Mouse (Mus musculus): ENCODE data around the gene 1110008P14Rik. TPM values are rescaled to one million over a fixed set of nuclear protein-coding genes. Genes with fewer than 3 reads are reported as not detected.
A peak's percentile ranks its signal among the peaks of the same experiment; 100 is the strongest.
"Not testable (repeated sequence)": the region's sequence is repeated elsewhere in the genome, so short reads cannot be mapped to it uniquely, and the experiment has no call there.

1110008P14Rik gene
- total RNA-seq, 2 experiments from 2014 or later: 181 to 189 TPM

- DNase-seq (ENCODE audit: low spot score in 2 of 2): no peak
These were observed 7.5 kb downstream of the 1110008P14Rik start for GRCm38 (mm10) chr2:32374191-32374590.

DNA sequence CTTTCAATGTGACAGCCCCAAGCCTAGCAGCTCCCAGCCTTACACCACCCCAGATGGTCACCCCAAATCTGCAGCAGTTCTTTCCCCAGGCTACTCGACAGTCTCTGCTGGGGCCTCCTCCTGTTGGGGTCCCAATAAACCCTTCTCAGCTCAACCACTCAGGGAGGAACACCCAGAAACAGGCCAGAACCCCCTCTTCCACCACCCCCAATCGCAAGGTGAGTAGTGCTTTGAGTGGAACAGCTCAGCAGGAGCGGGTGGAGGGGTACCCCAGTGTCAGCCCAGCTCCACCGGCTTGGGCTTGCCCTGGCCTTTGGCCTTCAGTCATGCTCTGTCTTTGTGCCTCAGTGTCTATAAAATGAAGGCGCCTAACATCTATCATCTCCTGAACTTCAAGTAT lies 14.4 kb downstream of the 1110008P14Rik start:
- DNase-seq (ENCODE audit: low spot score in 2 of 2): no peak

DNA sequence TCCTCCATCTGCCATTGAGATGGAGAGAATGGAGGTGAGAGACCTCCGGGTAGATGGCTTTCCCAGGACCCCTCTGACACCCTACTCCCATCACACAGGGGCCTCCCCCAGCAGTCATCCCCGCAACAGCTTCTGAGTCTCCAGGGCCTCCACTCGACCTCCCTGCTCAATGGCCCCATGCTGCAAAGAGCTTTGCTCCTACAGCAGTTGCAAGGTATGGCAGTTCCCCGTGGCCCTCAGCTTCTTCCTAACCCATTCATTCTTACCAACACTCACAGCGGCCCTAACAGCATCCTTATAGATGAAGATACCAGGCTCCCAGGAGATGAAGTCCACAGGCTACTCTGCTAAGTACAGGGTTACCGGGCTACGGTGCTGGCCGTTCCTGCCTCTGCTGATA lies 17.6 kb downstream of the 1110008P14Rik start:
- no peak for DNase-seq (ENCODE audit: low spot score in 2 of 2)

- no peak for DNase-seq (ENCODE audit: low spot score in 2 of 2)
These were observed 18.2 kb downstream of the 1110008P14Rik start for GRCm38 (mm10) chr2:32363376-32364106.

DNA sequence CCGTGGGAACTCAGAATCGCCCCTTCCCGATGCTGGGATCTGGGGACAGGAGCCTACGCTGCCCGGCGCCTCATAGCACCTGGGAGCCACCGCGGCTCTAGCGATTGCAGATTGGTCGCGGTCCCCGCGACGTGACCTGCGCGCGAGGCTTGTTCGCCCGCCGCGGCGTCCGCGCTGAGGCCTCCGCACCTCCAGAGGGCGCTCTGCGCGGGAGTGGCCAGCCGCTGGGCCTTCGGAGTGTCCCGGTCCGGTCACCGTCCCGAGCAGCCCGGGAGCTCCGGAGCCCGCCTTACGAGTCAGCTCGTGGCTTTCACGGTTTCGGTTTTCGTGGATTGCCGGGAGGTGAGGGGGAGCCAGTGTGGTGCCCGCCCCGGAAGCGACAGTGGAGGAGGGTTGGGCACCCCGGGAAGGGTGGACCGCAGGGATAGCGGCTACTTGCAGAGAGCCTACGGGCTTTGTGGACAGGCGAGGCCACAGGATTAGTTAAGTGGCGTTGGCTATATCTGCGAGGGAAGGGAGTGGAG lies 18.9 kb downstream of the 1110008P14Rik start:
- peak; percentile 90 for DNase-seq (ENCODE audit: low spot score in 2 of 2)

DNA sequence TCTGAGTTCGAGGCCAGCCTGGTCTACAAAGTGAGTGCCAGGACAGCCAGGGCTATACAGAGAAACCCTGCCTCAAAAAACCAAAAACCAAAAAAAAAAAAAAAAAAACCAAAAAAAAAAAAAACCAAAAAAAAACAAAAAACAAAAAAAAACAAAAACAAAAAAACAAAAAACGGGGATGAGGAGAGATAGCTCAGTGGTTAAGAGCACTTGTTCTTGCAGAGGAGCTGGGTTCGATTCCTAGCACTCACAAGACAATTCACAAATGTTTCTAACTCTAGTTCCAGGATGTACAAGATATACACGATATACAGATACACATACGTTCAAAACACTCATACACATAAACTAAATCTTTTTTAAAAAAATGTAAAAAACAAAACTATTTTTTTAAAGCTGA lies 19.5 kb downstream of the 1110008P14Rik start:
- DNase-seq (ENCODE audit: low spot score in 2 of 2): not testable (repeated sequence)

DNA sequence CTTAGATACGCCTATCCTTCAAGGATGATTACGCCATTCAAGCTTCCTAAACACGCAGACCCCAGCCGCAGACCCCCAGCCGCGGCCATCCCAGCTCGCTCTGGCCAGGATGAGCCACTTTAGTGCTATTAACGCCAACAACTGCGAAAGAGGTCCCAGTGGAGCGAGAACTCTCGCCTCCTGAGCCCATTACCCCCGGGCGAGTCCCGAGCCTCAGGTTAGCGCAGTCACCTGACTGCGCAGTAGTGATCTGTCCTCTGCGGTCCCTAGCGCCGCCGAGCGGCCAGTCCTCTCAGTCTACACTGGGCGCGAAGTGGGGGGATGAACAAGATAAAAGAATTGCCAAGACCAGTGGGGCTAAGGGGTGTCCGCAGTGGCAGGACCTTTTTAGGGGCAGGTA lies 20.3 kb downstream of the 1110008P14Rik start:
- peak in 1 of 2 experiments; percentile 58 for DNase-seq (ENCODE audit: low spot score in 2 of 2)

- DNase-seq (ENCODE audit: low spot score in 2 of 2): peak; percentile 68 to 84
These were observed 21.0 kb downstream of the 1110008P14Rik start for GRCm38 (mm10) chr2:32360741-32361140.

DNA sequence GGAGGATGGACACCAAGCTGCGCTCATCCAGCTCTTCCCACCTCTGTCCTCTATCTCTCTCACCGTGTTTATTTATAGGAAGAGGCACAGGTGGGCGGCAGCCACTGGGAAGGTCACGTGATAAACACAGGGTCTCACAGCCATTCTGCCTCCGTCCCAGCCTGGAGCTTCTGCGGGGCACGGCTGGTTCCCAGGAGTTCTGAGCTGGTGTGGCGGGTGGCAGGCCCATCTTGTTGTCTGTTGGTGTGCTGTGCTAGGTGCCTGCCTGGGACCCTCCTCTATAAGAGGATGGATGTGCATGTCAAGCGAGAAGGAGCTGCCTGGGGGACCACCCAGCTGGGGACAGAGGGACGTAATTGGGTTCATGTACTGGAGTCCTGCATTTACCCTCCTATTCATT lies 23.4 kb downstream of the 1110008P14Rik start:
- DNase-seq (ENCODE audit: low spot score in 2 of 2): no peak

DNA sequence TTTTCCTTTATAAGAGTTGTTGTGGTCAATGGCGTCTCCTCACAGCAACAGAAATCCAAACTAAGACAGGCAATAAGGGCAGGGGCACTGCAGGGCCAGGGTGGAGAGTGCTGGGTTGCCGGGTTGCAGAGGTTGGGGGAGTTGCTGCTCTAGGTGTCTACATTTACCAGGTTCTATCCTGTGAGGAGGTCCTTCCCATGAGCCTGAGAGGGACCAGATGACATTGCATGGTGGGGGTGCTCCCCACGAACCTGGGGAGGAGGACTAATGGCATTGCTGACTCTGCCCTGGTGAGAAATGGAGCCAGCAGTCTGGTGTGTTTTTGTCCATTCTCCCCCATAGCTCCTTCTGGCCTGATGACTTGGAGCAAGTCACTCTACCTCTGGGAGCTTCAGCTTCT lies 24.0 kb downstream of the 1110008P14Rik start:
- no peak for DNase-seq (ENCODE audit: low spot score in 2 of 2)

- no peak for DNase-seq (ENCODE audit: low spot score in 2 of 2)
These were observed 25.5 kb downstream of the 1110008P14Rik start for GRCm38 (mm10) chr2:32356216-32356615.

- no peak for DNase-seq (ENCODE audit: low spot score in 2 of 2)
These were observed 27.3 kb downstream of the 1110008P14Rik start for GRCm38 (mm10) chr2:32354336-32354895.

DNA sequence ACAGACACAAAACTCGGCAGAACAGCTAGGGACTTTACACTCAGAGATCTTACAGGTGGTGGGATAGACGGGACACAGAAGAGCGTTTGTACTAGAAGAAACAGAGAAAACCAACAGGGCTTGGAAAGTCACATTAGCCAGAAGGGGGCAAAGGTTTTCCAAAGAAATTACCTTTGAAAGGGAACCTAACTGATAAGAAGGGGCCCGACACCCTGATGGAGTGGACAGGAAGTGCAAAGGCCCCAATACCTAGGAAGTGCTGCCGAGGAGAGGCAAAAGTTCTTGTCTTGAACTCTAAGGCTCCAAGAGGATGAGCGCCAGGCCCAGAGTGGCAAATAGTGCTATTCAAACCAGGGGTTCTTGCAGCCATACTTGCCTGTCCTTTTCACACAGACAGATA lies 27.9 kb downstream of the 1110008P14Rik start:
- DNase-seq (ENCODE audit: low spot score in 2 of 2): no peak

GRCm38 (mm10) chr2:32353007-32353542 lies 28.7 kb downstream of the 1110008P14Rik start, which contains the start of gene Dnm1:
Gene Dnm1 (minus strand): TSS chr2:32353338.
- DNase-seq (ENCODE audit: low spot score in 2 of 2): peak; percentile 94 to 95

- DNase-seq (ENCODE audit: low spot score in 2 of 2): peak in 1 of 2 experiments; percentile 49
These were observed 29.4 kb downstream of the 1110008P14Rik start, which contains the start of gene Ciz1 for GRCm38 (mm10) chr2:32352151-32353006. Gene Ciz1 (plus strand): TSS chr2:32352327.

DNA sequence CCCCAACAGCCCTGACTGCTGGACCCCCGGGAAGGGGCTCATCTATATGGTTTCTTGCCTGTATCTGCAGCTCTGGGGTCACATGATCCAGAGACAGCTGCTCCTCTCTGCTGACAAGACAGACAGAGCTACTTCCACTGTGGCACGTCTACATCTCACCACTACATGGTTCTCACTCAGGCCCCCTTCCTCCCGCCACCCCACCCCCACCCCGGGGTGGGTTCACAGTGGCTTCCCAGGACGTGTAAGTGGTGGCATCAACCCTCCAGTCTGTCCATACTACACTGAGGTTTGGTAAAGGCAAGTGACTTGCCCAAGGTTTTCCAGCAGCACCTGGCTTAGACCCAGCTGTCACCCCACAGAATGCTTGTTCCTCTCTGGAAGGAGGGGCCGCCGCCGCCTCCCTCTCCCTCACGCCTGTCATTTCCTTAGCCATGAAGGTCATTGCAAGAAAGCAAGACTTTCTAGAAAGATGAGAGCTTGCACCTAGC lies 30.2 kb downstream of the 1110008P14Rik start:
- peak in 1 of 2 experiments; percentile 32 for DNase-seq (ENCODE audit: low spot score in 2 of 2)

DNA sequence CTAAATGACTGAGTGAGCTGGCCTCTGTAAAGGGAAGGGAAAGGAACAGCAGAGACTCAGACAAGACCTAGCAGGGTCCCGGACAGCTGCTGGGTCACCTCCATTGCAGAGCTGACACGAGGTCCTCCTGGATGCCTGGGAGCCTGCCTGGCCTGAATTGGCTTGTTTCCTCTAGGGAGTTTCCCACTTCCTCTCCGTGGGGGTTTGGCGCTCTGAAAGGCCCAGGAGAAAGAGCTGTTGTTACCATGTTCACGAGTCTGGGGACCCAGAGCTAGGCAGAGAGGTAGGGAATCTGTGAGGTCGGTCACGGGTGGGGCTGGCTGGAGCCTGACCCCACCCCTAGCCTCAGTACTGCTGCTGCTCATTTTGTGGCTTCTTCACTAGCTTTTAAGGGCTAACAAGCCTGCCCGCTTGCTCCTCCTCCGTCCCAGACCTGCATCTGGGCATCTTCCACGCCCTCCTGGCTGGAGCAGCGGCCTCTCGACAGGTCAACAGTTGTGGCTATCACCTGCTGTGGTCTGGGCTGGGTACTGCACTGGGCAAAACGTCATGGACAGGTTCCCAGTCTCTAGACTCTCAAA lies 31.2 kb downstream of the 1110008P14Rik start:
- no peak for DNase-seq (ENCODE audit: low spot score in 2 of 2)

DNA sequence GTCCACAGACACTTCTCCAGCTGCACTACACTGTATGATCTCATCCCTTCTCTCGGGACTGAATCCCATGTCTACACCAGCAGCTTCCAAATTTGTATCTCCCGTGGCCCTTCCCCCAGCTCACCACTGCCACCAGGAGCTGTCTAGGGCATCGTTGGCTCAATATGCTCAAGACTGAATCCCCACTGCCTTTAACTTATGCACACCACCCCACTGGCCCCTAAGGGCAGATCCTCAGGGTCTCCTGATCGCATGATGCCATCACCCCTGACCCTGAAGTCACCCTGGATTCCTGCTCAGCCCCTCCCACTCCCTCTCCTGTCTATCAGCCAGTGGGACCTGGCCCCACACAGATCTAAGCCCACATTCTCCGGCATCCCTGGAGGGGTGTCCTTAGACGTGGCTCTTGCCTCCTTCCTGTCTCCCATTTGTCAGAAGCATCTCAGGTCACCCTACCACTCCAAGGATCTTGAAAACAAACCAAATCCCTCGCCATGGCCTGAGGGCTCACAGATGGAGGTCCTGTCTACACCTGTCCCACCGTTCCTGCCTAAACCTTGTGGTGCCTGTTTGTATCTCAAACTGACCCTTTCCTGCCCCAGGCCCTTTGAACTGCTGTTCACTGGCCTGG lies 32.0 kb downstream of the 1110008P14Rik start:
- DNase-seq (ENCODE audit: low spot score in 2 of 2): no peak

GRCm38 (mm10) chr2:32348311-32348710 lies 33.4 kb downstream of the 1110008P14Rik start:
- DNase-seq (ENCODE audit: low spot score in 2 of 2): peak in 1 of 2 experiments; percentile 31

GRCm38 (mm10) chr2:32347019-32347418 lies 34.7 kb downstream of the 1110008P14Rik start:
- DNase-seq (ENCODE audit: low spot score in 2 of 2): no peak

Data from layer of hippocampus, postnatal 14 days (tissue).